Mouse (Mus musculus) telencephalon, adult 2 months (tissue): Measurements from ENCODE around the gene Atg14.
"Not testable (repeated sequence)": the region's sequence is repeated elsewhere in the genome, so short reads cannot be mapped to it uniquely, and the experiment has no call there.

Source experiments
- DNase-seq: peaks from one replicate; pipeline ENCODE4 v3.0.0-alpha.2; 2011; ENCODE audit warnings: low read depth, low spot score

The Atg14 gene

DNA sequence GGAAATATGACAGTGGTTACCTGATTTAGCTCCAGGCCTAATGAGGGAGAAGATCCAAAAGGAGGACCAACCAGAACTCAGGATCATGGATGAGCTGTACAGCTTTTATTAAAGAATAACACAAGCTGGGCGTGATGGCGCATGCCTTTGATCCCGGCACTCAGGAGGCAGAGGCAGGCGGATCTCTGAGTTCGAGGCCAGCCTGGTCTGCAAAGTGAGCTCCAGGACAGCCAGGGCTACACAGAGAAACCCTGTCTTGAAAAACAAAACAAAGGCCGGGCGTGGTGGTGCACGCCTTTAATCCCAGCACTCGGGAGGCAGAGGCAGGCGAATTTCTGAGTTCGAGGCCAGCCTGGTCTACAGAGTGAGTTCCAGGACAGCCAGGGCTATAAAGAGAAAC lies at the start of gene Atg14:
Atg14 (minus strand) TSS at position 101 of the 400 bp plus-strand sequence.
- DNase-seq, result not testable (repeated sequence)

DNA sequence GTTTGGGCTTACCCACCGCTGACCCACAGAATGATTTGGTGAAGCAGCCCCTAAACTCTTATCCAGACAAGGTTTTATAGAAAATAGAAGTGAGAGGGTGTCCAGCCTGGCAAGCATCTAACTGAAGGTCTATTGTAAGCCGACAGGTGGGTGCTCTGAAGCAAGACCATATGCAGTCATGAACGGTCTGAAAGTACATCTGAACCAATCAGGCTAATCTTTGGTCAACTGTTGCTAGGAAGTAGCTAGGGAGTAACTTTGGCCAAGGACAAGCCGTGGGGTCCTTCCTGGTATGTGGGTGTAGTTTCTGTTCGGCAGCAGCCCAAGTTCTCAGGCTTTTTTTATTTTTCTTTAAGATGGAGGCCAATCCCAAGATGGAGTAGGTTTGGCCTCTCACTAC lies 48.4 kb upstream of the Atg14 start:
- no peak for DNase-seq

DNA sequence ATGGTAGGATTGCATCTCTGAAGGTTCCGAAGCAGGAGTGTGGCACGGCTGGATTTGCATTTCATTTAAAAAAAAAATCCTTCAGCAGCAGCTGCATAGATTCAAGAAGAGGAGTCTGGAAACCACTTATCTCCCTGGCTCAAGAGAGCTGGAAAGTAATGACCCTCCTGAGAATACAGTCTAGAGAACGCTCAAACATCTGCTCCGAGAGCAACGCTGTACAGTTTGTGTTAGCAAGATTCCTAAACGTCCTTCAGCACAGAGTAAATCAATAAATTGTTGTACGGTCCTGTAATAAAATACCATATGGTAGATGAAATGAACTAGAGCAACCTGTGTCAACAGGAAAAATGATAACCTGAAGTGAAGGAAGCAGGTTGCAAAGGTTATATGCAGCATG lies 42.8 kb upstream of the Atg14 start:
- no peak for DNase-seq

DNA sequence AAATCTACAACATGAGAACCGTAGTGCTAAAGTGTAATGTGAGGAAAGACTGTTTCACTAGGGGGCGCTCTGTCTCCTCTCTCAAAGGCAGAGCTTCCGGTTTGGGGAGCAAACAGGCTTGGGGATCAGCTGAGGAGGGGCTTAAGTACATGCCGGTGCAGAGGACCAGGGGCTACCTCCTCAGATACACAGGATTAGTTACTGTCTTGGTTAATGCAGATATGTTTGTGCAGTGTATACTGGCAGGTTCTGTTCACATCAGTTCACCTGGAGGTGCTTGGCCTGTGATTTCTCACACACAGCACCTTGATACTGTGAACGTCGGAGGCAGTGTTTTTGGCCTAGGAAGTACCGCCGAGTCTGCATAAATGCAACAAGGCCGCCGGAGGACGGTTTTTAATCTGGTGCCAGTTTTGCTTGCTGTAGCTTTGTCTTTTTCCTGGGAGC lies 27.5 kb upstream of the Atg14 start:
- DNase-seq, result peak; percentile 62

DNA sequence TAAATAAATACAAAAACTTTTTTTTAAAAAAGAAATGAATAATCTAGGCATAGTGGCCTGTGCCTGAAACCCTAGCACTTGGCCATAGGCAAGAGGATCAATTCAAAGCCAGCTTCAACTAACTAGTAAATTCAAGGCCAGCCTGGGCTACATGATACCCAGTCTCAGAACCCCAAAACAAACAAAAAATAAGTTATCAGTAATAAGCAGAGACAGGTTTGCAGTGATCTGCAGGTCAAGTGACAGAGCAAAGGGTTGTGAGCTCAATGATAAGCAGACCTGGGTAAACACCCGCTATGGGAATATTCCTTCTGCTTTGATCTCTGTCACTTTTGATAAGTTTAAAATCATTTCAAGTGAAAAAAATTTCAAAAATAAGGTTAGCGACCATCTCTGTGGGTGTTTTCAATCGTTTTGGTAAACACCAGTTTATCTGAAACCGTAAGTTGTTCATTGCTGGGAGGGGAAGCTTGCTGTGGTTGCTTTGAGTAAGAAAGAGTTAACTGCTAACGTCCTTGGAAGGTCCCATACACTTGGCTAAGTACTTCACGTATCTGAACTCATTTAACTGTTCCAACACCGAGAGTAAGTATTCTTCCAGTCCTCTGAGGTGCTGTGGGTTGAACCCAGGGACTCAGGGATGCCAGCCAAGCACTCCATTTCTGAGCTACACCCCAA lies 24.1 kb upstream of the Atg14 start:
- DNase-seq, result no peak

DNA sequence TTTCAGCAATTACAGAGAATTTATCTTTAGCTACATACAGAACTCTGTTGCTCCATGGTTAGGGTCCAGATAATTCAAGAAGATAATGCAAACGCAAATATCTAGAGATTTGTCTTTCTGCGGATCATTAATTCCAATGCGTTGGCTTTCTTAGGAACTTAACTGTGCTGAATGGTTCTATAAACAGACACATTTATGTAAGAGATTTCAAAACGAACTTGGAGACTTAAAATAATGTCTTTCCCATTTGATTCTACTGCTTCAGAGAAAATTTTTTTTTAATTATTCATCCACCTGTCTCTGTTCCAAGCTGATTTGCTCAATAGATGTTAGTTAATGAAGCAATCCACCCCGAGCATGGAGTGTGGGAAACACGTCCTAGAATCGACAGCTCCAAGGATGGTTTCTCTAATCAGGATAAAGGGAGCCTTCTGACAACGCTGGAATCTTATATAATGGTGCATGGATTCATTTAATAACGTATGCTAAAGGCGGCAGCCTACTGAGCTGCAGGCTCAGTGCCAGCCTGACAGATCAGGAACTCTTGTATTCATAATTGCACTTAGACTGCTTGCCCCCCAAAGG lies 20.0 kb upstream of the Atg14 start:
- peak; percentile 52 for DNase-seq

DNA sequence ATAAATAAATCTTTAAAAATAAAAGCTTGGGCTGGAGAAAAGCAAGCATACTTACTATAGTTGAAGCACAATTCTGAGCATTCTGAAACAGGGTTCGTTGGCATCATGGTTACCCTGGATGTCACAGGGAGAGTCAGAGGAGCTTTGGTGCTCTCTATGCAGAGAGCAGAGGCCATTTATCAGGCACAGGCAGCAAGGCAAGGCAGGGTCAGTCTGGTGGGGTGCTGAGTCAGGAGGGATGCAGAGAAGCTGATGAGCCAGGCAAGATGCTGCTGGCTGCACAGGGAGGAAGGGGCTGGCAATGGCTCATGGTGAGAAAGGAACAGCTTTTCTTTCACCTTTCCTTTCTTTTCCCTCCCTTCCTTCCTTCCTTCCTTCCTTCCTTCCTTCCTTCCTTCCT lies 19.0 kb upstream of the Atg14 start:
- no peak for DNase-seq

DNA sequence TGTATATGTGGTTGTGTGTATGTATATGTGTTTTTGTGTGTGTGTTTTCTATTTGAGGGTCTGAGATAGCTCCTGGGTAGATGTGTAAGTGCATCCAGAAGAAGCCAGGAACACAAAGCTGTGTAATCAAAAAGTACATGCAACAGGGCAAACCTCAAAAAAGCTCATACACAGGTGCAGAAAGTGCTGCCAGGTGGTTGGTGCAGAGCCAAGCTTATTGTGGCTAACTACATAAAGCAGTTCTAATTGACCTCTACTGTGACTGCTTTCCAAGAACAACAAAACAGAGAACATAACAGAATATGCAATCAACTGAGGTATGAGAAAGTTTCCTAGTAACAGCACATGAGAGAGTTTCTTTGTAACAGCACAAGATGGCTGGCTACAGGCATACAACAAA lies 13.9 kb upstream of the Atg14 start:
- no peak for DNase-seq

DNA sequence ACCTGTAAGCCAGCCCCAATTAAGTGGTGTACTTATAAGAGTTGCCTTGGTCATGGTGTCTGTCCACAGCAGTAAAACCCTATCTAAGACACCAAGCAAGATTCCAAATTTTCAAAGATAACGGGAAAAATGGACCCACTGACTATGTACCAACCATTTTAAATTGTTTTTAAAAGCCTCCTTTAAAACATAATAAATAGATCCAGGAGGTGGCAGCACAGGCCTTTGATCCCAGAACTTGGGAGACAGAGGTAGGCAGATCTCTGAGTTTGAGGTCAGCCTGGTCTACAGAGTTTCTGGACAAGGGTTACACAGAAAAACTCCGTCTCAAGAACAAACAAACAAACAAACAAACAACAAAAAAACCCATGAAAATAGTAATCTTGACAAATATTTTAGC lies 11.2 kb upstream of the Atg14 start:
- DNase-seq, result no peak

DNA sequence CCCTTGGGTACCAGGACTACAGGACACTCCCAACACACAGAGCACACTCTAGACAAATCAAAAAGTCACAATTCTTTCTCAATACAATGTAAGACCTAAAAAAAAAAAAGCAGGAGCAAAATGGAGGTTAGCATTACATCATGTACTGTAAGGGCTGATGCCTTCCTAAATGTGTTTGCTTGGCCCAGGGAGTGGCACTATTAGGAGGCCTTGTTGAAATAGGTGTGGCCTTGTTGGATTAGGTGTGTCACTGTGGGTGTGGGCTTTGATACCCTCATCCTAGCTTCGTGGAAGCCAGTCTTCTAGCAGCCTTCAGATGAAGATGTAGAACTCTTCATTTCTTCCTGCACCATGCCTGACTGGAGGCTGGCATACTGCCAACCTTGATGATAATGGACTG lies 10.8 kb upstream of the Atg14 start:
- no peak for DNase-seq

DNA sequence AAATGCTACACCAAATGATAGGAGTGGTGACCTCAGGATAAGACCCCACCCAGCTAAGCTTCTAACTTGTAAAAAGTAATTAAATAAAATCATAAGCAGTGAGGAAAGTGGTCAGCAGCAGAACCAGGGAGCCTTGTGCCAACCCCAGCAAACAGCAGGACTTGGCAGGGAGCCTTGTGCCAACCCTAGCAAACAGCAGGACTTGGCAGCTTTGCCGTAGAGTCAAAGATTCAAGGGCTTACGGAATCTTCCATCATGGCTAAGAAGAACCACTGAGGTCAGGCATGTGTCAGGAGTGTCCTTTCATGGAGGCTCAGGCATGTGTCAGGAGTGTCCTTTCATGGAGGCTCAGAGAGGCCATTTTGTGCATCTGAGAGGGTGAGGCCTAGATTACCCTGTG lies 7.6 kb upstream of the Atg14 start:
- no peak for DNase-seq

DNA sequence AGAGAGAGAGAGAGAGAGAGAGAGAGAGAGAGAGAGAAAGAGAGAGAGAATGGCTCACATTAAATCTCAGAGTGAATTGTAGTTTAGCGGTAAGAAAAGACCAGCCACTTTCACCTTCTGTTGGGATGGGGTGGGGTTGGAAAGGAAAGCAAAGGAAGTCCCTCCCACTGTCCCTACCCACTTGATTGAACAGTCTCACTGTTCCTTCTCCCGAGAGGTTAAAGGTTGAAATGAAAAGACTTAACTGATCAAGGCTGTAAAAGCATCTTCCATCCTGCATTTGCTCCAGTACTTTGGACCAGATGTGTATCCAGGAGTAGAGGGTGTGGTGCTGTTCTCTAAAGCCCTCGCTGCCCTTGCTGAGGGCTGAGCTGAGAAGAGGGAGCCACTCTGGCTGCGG lies 6.2 kb upstream of the Atg14 start:
- DNase-seq, result no peak

DNA sequence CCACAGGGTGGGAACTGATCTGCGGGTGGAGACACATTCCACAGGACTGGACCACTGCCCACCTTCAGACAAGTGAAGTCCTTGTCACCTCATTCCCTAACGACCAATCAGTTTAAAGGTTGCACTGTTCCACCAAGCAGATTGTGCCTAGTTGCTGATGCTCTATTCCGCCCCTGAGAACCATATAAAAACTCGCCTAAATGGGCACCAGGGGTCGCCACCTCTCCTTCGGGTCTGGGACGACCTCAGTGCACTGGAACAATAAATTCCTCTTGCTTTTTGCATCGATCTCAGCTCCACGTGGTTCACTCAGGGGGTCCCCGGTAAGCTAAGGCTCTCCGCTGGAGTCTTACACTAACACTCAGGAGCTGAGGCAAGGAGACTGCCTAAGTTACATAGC lies 4.3 kb upstream of the Atg14 start:
- DNase-seq, result no peak

DNA sequence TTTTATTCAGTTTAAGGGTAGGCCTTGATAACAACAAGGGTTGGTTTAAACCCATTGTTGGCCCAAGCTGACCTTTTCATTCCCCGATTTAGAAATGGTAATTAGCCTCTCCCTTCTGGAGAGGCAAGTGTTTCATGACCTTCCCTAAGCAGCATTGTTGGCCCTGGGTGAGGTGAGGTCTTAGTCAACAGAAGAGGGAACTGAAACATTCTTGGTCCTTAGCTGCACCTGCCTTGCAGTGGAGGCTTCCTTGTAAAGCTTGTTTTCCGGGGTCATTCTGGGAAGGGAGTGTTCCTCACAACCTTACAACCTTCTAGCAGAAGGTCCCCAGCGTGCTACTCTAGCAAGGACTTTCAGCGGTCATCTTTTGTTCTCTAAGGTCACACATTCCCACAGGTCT lies 2.3 kb upstream of the Atg14 start:
- no peak for DNase-seq

DNA sequence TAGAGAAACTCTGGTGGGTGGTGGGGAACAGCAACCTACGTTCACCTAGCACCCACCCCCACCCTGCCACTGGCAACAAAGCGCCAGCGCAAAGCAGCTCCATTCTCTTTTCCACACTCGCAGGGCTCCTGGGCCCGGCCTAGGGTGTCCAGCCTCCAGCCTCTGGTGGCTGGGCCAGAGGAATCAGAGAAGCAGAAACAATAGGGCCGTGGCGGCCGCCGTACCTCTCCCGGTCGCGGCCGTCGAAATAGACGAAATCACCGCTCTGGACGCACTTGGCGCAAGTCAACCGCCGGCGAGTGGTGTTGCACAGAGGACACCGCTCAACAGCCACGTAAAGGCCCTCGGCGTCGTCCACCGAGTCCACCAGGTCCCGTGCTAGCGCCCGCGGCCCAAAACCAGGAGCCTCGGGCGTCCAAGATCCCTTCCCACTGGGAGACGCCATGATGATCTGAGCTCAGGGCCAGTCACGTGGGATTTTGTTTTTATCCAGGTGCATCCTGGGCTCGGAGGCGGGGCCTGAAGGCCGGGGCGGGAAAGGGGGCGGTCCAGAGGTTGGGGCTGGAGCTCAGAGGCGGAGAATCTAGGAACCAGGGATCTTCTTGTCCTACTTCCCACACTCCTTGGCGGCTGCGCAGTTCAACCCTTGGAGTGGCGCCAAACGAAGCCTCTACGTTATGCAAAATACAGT lies 2.3 kb downstream of the Atg14 start:
- peak; percentile 96 for DNase-seq

DNA sequence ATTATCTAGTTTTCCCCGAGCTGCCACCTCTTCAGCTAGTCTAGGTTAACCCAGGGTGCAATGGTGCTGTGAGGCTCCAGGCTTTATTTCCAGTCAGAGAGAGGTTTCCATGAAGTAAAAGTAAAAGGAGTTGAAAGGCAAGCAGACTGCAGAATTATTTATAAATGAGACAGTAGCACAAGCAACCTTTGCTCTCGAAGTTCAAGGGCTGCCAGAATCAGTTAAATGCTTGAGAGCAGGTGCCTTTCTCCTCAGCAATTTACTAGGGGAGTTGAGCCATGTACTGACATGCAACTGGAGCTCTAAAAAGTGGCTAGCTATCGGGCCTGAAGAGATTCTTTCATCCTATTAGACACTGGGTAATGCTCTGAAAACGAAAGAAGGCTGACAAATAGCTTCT lies 7.3 kb downstream of the Atg14 start:
- DNase-seq, result no peak

DNA sequence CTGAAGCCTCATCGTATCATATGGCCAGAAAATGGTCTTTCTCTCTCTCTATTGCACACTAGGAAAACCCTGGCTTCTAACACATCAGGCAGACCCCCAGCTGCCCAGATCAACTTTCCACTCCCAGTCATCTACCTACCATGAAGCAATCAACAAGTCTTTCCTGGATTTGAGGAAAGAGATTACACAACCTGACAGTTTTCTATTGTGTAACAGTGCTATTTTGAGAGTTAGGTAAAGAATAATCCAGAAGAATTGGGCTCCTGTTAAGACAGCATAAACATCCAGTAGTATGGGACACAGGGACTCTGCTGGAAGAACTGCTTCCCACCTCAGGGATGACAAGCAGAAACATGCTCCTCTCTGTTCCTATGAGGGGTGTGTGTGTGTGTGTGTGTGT lies 7.9 kb downstream of the Atg14 start:
- DNase-seq, result no peak

DNA sequence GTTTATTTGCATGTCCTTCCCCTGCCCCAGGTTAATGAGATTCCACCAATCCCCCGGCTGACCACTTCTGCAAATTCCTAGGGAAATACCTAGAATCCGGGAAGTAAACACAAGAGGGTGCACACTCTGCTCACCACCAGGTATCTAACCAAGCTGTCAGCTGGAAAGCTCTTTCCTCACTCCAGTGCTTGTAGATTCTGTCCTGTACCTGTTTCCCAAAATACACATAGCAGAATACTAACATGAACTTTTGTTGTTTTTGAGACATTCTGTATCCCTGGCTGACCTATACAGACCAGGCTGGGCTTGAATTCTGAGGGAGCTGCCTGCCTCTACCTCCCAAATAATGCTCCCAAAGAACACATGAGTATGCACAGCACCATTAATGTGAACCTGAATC lies 9.7 kb downstream of the Atg14 start:
- DNase-seq, result no peak

DNA sequence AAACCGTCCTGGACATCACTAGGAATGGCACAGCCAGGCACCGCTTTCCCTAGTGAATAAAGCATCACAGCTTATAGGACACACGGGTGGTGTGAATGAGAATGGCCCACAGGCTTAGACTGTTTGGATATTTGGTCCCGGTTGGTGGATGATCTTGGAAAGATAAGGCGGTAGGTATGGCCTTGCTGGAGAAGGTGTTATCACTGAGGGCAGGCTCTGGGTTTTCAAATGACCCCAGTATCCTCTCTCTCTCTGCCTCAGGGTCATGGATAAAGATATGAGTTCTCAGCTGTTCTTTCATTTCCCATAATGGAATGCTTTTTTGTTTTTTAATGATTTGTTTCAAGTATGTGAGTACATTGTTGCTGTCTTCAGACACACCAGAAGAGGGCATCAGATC lies 15.2 kb downstream of the Atg14 start:
- no peak for DNase-seq

DNA sequence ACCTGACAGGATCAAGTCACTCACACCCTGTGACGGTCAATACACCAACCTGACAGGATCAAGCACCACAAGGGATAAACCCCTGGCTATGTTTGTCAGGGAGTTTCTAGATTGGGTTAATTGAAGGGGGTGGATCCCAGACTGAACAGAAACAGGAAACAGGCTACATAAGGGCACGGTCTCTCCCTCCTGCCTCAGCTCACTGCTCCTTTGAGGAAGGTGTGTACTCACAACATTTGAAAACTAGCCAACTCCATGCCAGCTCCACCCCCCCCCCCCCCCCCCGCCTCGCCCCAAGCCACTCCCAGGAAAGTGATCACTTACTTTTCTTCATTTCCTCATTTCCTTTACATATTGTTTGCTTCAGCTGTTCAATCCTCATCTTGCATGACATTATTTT lies 16.2 kb downstream of the Atg14 start:
- no peak for DNase-seq

DNA sequence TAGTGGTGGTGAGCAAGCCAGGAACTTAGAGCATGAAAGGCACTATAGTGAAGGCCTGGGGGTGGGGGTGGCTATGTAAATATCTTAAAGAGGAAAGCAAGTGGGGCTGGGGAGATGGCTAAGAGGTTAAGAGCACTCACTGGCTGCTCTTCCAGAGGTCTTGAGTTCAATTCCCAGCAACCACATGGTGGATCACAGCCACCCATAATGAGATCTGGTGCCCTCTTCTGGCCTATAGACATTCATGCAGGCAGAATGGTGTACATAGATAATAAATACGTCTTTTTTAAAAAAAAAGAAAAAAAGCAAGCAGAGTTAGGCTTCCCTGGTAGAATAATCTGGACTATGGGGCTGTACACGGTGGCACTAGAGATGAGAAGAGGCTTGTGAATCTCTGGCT lies 17.1 kb downstream of the Atg14 start:
- no peak for DNase-seq

DNA sequence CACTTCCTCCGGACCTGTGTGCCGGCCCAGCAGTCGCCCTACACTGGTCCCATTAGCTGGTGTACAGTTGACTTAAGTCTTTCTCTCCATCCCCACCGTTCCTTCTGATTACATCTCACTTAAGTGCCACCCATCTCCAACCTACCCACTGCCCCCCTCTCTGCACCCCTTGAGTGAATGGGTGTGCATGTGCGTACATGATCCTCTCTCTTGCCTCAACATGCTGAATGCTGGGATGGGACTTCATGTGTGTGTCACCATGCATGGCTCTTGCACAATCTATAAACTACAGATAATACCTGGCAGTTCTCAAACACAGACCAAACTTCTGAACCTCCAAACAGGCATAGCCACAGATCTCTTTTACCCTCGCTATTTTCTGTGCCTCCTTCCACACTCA lies 18.8 kb downstream of the Atg14 start:
- no peak for DNase-seq

DNA sequence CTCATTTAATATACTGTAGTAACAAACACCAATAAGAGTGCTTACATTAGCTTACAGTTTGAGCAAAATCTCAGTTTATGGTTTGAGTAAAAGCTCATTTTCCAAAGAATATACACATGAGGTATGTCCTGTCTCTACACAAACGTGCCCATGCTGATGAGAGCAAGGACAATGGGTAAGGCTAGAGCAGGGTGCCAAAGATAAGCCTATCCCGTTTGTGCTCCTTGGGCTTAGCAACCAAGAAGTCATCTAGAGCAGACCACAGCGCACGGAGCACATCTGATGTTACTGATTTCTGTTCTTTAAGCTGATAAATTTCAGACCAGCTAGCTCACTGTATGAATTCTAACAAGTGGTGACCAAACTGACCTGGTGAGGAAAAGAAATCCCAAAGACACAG lies 25.6 kb downstream of the Atg14 start:
- no peak for DNase-seq
